Mouse (Mus musculus) intestine, postnatal 0 days (tissue): Measurements from ENCODE around the gene Sipa1l1. TPM values are rescaled to one million over a fixed set of nuclear protein-coding genes. Genes with fewer than 3 reads are reported as not detected.
A peak's percentile ranks its signal among the peaks of the same experiment; 100 is the strongest.

Experiments used
- ATAC-seq: fragments of 200-750 bp; cut with Nextera tagmentation; 2 replicates; pipeline ENCODE4 v1.8.0; 2017; ENCODE audit warnings: mild to moderate bottlenecking, moderate TSS enrichment, moderate library complexity
- H3K27ac ChIP-seq: fragments of 300-500 bp; sonication (generic); 2 replicates; pipeline ENCODE4 v1.5.1; 2014; ENCODE audit warnings: mild to moderate bottlenecking, low read depth, low read length, moderate library complexity
- H3K27me3 ChIP-seq: fragments of 300-500 bp; sonication (generic); replicated peaks from 2 replicates; pipeline ENCODE4 v1.6.1; 2014; ENCODE audit warnings: low read length, mixed read lengths; ENCODE audit not compliant: control insufficient read depth, insufficient read depth
- H3K36me3 ChIP-seq: fragments of 300-500 bp; sonication (generic); 2 replicates; pipeline ENCODE4 v1.6.1; 2014; ENCODE audit warnings: mild to moderate bottlenecking, moderate library complexity; ENCODE audit not compliant: control insufficient read depth, insufficient read depth
- H3K4me1 ChIP-seq: fragments of 300-500 bp; sonication (generic); replicated peaks from 2 replicates; pipeline ENCODE4 v1.6.1; 2014; ENCODE audit warnings: antibody characterized with exemption, low read length, mixed read lengths; ENCODE audit not compliant: control insufficient read depth, insufficient read depth
- H3K4me2 ChIP-seq: fragments of 300-500 bp; sonication (generic); replicated peaks from 2 replicates; pipeline ENCODE4 v1.6.1; 2014; ENCODE audit warnings: low read depth, mild to moderate bottlenecking, moderate library complexity
- H3K4me3 ChIP-seq: fragments of 300-500 bp; sonication (generic); 2 replicates; pipeline ENCODE4 v1.5.1; 2014; ENCODE audit warnings: low read depth, low read length
- H3K9ac ChIP-seq: fragments of 300-500 bp; sonication (generic); 2 replicates; pipeline ENCODE4 v1.6.1; 2014; ENCODE audit warnings: mild to moderate bottlenecking, low read depth, low read length
- H3K9me3 ChIP-seq: fragments of 300-500 bp; sonication (generic); 2 replicates; pipeline ENCODE4 v1.6.1; 2016; ENCODE audit warnings: mixed run types; ENCODE audit not compliant: control insufficient read depth
- CTCF ChIP-seq: sonication (generic); IDR thresholded peaks from 2 replicates; pipeline ENCODE4 v1.5.1; 2016; ENCODE audit warnings: low read depth, mild to moderate bottlenecking, control low read depth, antibody characterized with exemption, moderate library complexity
- WGBS: fragments of 180-500 bp; shearing (Covaris S2); extraction: QIAGEN DNeasy Blood & Tissue Kit; methylation state at CpG from one replicate; pipeline ENCODE4 v1.1.7; 2014; 5-methylcytosine and 5-hydroxymethylcytosine counted together
- polyA plus RNA-seq: library from polyadenylated mRNA; unstranded; fragments of >200 nt; fragmentation: Nextera tagmentation; extraction: Ambion mirVana; gene quantifications from 2 replicates; pipeline ENCODE4 v1.2.1, GENCODE M21; 2015

Gene Sipa1l1
- polyA plus RNA-seq, 1 experiment from 2014 or later = 10.2 TPM

DNA sequence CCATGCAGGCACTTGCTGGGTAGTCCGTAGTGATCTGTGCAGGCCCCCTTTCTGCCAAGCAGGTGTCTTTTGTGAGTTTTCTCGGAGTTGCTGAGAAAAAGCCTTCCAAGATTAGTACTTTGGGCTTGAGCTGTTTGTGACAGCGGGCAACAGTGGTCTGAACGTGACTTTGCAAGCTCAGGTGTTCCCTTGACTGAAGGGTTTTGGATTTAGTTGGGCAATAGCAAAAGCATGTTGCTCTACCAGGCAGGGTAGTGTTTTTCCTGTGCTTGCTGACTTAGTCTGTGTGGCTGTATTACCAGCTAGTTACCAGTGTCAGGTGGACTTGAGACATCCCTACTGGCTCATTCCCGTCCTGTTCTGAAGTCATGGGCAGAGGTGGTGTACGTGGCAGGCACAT is 30.2 kb downstream of the Sipa1l1 start:
- TF ChIP-seq CTCF = no peak
- Histone ChIP-seq H3K27ac (no peak overlapping the region), H3K36me3 (no peaks in the 10 kb centered on the region), H3K4me2 (no peak overlapping the region), H3K9ac (no peak overlapping the region), H3K9me3 (no peaks in the 10 kb centered on the region), H3K4me1 (0 out of 2 replicates have a peak, but pooled peaks cover 3% of the 10 kb centered on the region), H3K4me3 (no peak overlapping the region), H3K27me3 (no peaks in the 10 kb centered on the region)
- no peak for ATAC-seq
- WGBS = 94% methylated on average over 6 of the region's 6 CpGs

DNA sequence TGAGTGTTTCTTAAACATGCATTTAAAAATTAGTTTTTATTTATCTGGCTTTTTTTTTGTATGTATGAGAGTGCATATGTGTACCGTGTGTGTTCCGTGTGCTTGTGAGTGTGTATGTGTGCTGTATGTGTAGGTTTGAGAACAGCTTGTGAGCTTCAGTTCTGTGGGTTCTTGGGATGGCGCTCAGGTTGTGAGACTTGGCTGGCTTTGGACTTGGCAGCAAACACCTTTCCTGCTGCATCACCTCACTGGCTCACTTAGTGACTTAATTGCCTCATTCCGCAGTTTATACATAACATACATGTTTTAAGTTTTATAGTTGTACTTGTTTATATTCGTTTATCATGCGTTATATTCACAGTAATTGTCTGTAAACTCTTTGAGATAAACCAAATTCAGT is 35.0 kb downstream of the Sipa1l1 start:
- 83% methylated on average over 6 of the region's 6 CpGs for WGBS

DNA sequence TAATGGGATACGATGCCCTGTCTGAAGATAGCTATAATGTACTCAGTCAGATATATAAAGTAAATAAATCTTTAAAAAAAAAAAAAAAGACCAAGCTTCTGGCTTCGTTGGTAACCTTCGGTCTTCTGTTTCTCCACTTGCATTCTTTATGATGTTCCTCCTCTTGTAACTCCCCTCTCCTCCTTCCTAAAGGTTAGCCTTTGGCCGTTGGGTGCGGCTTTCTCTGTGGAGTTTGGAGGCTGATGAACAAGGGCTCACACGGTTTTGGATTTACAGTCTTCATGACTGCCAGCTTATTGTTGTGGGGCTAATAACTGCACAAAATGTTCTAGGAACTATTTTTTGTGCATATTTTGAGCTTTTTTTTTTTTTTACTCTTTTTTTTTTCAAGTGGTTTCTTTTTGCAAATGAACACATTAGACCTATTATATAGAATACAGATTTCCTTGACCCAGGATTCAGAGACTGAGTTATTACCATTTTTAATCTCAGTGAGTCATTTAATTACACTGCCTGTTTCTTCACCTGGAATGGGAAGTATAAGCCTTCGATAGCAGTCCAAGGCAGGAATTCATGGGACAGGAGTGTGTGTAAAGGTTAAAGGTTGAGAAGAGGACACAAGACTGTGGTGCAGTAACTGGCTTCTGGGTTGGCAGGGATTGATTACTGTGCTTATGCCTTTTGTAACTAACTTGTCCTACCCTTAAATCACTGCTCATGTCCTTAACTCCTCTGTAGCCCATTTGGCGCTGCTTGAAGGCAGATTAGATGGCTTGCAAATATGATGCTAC is 37.9 kb downstream of the Sipa1l1 start:
- no peak overlapping the region for H3K27ac ChIP-seq
- peaks cover 7% of the 10 kb centered on the region; the same call in 1 of the 2 replicates for H3K4me1 ChIP-seq
- H3K36me3 ChIP-seq = no peaks in the 10 kb centered on the region; the same call in 1 of the 2 replicates
- no peak overlapping the region for H3K4me3 ChIP-seq
- no peak overlapping the region for H3K4me2 ChIP-seq
- TF ChIP-seq CTCF = no peak
- H3K9me3 ChIP-seq = no peaks in the 10 kb centered on the region
- ATAC-seq = peak; percentile 79
- WGBS = 35% methylated on average over 8 of the region's 8 CpGs
- no peaks in the 10 kb centered on the region for H3K27me3 ChIP-seq
- H3K9ac ChIP-seq = no peak overlapping the region

More for the DNA sequence above, 35.0 kb downstream of the Sipa1l1 start:
- Histone ChIP-seq H3K4me2 (no peak overlapping the region), H3K4me1 (peaks cover 7% of the 10 kb centered on the region; the same call in 1 of the 2 replicates), H3K36me3 (no peaks in the 10 kb centered on the region; the same call in 1 of the 2 replicates), H3K4me3 (no peak overlapping the region), H3K27ac (no peak overlapping the region), H3K27me3 (no peaks in the 10 kb centered on the region), H3K9me3 (no peaks in the 10 kb centered on the region), H3K9ac (no peak overlapping the region)
- no peak for TF ChIP-seq CTCF
- ATAC-seq = no peak

DNA sequence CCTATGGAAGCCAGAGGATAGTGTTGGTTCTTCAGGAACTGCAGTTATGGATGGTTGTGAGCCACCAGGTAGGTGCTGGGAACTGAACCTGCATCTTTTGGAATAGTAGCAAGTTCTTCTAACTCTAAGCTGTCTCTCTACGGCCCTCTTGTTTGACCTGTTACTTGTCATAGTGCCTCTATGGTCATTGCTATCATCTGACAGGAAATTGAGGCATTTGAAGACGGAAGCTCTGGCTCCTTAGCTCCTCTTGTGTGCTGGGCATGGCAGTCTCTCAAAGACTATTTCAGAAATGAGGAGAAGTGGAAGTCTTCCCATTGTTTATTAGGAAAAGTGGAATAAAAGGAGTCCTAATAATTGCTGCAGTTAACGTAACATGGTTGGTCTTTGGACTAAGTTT is 38.9 kb downstream of the Sipa1l1 start:
- ATAC-seq = no peak
- TF ChIP-seq CTCF = no peak
- no peaks in the 10 kb centered on the region; the same call in 1 of the 2 replicates for H3K36me3 ChIP-seq
- 66% methylated on average over 3 of the region's 3 CpGs for WGBS
- no peak overlapping the region for H3K4me2 ChIP-seq
- H3K4me1 ChIP-seq = peaks cover 6% of the 10 kb centered on the region; the same call in 1 of the 2 replicates
- no peak overlapping the region for H3K4me3 ChIP-seq
- no peaks in the 10 kb centered on the region for H3K27me3 ChIP-seq
- no peak overlapping the region for H3K9ac ChIP-seq
- H3K27ac ChIP-seq = 0 out of 2 replicates have a peak overlapping the region, but pooled peaks have one; percentile 41
- no peaks in the 10 kb centered on the region for H3K9me3 ChIP-seq

DNA sequence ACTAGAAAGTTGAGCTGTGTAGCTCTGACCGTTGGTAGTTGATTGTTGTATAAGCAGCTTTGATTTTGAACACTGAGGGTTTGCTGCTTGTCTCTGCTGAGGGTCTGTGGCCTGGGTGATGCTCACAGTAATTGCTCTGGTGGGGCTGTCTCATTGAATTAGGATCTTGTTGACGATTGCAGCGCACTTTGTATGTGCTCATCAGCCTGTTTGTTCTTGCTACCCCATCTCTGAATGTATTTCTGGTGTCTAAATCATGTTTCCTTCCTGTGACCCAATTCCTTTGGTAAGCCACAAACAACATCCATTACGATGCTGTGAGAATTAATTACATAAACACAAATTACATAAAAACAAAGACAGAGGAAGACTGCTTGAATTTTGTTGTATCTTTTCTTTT is 39.5 kb downstream of the Sipa1l1 start:
- TF ChIP-seq CTCF = no peak
- WGBS = 76% methylated on average over 4 of the region's 4 CpGs

DNA sequence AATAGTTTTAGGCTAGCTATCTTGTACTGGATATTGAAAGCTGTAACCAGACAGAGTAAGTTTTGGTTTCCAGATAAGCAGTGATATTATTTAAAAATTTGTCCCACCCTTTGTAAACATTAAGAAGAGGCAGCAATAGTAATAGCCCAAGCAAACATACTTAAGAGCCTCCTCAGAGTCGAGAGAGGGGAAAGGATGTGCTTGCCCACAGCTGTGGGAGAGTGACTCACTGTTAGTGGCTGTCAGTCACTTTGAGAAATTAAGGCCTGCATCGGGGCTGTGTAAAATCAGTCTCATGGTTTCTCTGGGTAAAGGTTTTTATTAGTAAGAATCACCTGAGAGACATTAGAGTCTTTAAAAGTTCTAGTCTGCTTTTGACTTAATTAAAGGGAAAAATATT is 40.6 kb downstream of the Sipa1l1 start:
- no peaks in the 10 kb centered on the region for H3K27me3 ChIP-seq
- H3K4me1 ChIP-seq = peaks cover 4% of the 10 kb centered on the region; the same call in 1 of the 2 replicates
- no peak overlapping the region for H3K4me2 ChIP-seq
- H3K9me3 ChIP-seq = no peaks in the 10 kb centered on the region
- WGBS = 9% methylated on average over 2 of the region's 2 CpGs
- TF ChIP-seq CTCF = no peak
- H3K27ac ChIP-seq = no peak overlapping the region
- H3K36me3 ChIP-seq = no peaks in the 10 kb centered on the region; the same call in 1 of the 2 replicates
- no peak for ATAC-seq
- no peak overlapping the region for H3K9ac ChIP-seq
- H3K4me3 ChIP-seq = no peak overlapping the region

More for the DNA sequence above, 39.5 kb downstream of the Sipa1l1 start:
- peaks cover 4% of the 10 kb centered on the region; the same call in 1 of the 2 replicates for H3K4me1 ChIP-seq
- H3K9me3 ChIP-seq = no peaks in the 10 kb centered on the region
- no peak overlapping the region for H3K27ac ChIP-seq
- ATAC-seq = no peak
- no peak overlapping the region for H3K4me2 ChIP-seq
- no peaks in the 10 kb centered on the region for H3K27me3 ChIP-seq
- H3K9ac ChIP-seq = no peak overlapping the region
- H3K4me3 ChIP-seq = no peak overlapping the region
- no peaks in the 10 kb centered on the region; the same call in 1 of the 2 replicates for H3K36me3 ChIP-seq
